Mouse (Mus musculus): Measurements from ENCODE around the gene Celf1.

DNA sequence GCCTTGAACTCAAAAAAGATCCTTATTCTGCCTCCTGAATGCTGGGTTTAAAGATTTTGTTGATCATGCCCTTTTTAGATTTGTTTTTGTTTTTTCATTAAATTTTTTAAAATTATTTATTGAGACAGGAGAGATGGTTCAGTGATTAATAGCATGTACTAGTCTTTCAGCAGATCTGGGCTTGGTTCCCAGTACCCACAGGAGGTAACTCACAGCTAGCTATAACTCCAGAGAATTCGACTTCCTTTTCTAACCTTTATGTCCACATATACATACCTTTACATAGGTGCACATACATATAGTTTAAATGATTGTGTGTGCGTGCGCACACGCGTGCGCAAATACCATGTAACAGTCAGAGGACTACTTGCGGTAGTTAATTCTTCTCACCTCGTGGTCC, 68.4 kb downstream of the Celf1 start:
- no peak for TF ChIP-seq CEBPB (IDR thresholded peaks at IDR 0.05; ENCODE audit: insufficient read depth, poor library complexity, severe bottlenecking)
- no peak for TF ChIP-seq POLR2A (IDR thresholded peaks at IDR 0.05; ENCODE audit: insufficient read length, low read depth)
- no peak for TF ChIP-seq E2F4 (IDR thresholded peaks at IDR 0.05; ENCODE audit: insufficient read depth)
- no peak for TF ChIP-seq TCF12 (IDR thresholded peaks at IDR 0.05; ENCODE audit: insufficient read depth, poor library complexity, severe bottlenecking)
- no peak for TF ChIP-seq POLR2AphosphoS2 (IDR thresholded peaks at IDR 0.05; ENCODE audit: insufficient read length, low read depth)
- no peak for TF ChIP-seq MYOD1 (IDR thresholded peaks at IDR 0.05; ENCODE audit: control insufficient read depth in 1 of 3, insufficient read length in 2 of 3, low read depth in 2 of 3)
- TF ChIP-seq USF1 (IDR thresholded peaks at IDR 0.05; ENCODE audit: low read depth): no peak
- no peak for TF ChIP-seq TCF3 (IDR thresholded peaks at IDR 0.05; ENCODE audit: insufficient read length, low read depth)

Measured in myocyte (in vitro differentiated cells).